Mouse (Mus musculus) cerebellum, adult 9-11 months (tissue): ENCODE data around the gene Prkaa1.
"Not testable (repeated sequence)": the region's sequence is repeated elsewhere in the genome, so short reads cannot be mapped to it uniquely, and the experiment has no call there.

Experiments
- DNase-seq: peaks from one replicate; pipeline ENCODE4 v3.0.0; 2022

Prkaa1 gene

DNA sequence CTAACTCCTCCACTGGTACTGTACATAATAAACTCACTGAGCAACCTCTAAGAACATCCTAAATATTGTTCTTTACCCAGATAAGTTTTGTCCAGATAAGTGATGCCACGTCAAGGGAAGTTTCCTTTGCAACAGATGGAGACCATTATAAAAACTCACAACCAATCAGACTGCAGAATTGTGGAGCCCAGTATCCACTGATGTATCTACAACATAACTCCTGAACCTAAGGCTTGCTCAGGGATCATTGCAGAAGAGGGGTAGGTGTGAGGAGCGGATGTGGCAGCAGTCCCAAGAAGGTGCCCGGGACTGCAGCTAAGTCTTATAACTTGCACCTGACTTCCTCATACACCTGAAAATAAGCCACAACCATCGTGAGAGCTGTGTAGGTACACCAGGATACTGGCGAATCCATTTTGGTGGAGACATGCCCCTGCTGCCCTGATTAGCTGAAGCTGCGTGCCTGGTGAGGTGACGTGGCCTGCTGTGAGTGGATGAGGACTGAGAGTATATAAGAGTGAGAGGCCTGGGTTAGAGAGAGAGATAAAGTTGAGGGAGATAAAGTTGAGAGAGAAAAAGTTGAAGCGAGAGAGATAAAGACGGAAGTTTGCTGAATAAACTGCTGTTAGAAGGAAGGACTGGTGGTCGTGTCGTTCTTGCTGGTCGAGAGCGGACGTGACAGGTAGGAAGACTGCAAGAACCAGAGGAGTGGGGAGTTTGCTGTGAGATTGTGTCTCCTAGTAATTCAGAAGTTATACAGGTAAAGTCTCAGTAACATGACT is 12.6 kb upstream of the Prkaa1 start:
- DNase-seq = not testable (repeated sequence)

DNA sequence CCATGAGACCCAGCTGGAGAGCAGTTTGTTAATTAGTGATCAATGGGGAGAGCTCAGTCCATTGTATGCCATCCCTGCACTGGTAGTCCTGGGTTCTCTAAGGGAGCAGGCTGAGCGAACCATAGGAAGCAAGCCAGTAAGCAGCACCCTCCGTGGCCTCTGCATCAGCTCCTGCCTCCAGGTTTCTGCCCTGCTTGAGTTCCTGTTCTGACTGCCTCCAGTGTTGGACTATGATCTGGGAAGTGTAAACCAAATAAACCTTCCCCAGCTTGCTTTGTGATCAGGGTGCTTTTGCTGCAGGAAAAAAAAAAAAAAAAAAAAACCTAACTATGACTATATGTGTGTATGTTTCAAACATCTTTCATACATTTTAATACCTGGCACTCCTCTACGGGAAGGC is 10.4 kb upstream of the Prkaa1 start:
- no peak for DNase-seq

DNA sequence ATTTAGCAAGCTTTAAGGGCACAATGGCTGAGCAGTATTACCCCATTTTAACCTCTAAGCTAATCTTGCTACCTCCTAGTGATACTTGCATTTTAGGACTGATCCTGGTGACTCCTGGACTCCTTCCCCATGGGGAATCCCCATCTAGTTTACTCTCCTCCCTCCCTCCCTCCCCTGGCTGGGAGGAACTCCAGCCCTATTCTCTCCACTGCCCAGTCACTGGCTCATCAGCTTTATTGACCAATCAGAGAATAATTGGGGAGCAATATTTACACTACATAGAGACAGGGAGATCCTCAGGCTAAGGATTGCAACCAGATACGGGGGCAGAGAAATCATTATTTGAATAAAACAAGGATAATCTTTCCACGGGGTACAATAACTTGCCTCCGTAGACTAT is 9.5 kb upstream of the Prkaa1 start:
- no peak for DNase-seq

DNA sequence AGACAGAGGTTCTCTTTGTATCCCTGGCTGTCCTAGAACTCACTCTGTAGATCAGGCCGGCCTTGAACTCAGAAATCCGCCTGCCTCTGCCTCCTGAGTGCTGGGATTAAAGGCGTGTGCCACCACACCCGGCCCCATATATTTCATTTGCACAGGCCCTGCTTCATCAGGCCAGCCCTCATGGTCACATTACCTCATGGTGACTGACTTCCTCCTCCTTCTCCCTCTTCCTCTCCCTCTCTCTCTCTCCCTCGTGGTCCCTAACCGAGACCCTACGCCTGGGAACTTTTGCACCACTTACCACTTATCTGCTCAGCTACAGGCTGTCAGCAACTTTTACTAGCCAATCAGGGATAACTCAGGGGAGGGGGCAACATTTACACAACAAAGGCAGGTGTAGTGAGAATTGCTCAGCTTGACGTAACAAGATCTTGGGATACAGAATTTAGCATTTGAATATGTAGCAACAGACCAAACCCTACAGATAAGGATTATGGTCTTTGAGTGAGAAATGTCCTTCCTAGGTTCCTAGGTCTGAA is 8.6 kb upstream of the Prkaa1 start:
- DNase-seq = no peak

DNA sequence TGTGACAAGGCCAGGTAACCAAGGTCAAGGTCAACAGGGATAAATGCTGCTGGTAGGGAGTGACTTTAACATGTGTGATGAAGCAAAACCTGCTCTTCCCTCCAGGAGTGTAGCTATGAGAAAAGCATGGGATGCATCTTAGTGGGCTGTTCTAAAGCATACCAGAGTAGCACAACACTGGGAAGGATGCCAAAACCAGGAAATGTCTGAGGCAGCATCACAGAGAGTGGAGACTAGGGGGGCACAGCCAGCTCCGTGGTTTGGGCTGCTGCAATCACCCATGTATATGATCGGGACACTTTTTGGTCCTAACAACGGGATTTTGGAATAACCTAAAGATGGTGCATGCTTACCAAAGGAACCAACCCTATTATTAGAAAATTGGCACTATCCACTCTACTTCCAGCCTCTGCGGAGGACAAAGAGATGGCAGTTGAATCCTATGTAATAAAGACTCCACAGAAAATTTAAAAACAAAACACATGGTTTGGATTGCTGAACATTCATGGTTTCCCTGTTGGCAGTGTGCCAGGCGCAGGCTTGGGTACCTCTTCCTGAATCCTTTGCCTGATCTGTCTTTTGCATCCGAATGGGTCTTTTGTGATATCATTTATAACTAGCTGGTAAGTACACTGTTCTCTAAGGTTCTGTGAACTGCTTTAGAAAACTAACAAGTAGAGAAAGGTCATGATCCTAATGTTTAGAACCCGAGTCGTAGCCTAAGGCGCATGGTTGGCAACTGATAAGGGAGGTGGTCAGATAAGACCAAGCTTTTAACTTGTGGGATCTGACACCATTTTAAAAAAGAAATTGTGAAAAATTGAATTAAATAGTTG is 5.4 kb upstream of the Prkaa1 start:
- DNase-seq = no peak

DNA sequence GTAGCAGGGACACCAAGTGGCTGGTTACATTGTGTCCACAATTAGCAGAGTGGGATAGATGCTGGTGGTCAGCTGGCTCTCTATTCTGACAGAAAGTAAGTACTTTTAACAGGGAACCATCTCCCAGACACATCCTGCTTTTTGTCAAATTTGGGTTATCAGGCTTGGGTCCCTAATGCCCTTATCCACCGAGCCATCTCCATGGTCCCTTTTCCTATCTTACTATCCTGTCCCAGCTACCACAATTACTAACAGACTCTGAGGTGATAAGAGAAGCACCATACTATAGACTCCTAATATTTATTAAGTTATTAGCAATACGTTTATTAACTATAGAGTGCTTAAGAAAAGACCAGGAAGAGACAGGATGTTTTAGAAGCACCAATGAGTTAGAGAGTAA is 4.3 kb upstream of the Prkaa1 start:
- DNase-seq = no peak

DNA sequence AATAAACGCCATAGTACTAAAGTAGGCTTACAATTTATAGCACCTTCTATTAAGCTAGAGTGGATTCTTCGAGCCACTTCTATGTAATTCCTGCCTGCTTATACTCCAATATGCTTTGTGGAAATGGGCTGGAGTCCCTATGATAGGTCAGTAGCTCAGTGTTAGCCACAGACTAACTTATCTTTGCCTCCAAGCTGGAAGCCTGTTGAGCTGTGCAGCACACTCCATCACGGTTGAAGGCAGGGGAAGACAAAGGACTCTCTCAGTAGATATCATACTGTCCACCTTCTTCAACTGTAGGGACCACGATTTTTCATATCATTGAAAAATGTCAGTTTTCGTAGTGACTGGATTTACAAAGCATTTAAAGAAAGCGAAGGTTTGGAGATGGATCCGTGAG is 3.8 kb upstream of the Prkaa1 start:
- no peak for DNase-seq

DNA sequence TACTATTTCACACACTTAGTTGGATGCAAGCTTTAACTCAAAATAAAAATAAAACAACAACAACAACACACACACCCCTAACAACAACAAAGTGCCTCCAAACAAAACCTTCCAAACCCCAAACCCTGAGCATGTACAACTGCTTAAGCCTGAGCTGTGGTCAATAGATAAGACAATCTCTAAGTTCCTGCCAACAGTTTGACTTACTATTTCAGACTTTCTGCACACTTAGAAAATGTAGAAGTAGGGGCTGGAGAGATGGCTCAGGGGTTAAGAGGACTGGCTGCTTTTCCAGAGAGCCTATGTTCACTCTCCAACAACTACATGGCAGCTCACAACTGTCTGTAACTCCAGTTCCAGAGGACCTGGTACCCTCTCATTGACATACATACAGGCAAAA is 3.3 kb upstream of the Prkaa1 start:
- no peak for DNase-seq

DNA sequence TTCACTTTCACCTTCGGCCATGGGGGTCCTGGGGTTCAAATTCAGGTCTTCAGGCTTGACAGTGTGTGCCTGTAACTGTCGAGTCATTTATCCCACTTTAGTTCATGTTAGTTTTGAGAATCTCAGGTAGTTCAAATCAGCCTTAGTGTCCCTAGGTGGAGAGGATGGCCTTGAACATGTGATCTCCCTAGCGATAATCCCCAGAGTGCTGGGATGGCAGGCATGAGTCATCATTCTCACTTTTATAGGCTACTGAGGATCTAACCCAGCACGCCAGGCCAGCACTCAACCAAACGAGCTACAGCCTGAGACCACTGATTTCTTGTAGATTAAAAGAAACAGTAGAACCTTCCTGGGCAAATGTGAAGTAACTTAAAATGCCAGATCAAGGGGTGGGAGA is 1.6 kb upstream of the Prkaa1 start:
- no peak for DNase-seq

DNA sequence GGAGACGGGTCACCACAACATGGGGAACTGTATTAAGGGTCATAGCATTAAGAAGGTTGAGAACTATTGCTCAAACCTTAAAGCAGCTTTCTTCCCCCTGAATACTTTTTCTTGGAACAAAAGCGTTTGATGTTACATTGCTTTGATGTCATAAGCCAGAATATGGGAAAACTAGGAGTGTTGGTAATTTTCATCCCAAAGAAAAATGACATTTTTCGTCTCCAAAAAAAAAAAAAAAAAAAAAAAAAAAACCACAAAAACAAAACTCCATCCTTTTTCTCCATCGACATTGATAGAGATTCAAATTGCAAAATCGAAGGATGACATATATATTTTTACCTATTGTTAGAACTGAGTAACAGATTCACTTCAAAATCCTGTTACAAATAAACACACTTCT is 947 bp upstream of the Prkaa1 start:
- no peak for DNase-seq

DNA sequence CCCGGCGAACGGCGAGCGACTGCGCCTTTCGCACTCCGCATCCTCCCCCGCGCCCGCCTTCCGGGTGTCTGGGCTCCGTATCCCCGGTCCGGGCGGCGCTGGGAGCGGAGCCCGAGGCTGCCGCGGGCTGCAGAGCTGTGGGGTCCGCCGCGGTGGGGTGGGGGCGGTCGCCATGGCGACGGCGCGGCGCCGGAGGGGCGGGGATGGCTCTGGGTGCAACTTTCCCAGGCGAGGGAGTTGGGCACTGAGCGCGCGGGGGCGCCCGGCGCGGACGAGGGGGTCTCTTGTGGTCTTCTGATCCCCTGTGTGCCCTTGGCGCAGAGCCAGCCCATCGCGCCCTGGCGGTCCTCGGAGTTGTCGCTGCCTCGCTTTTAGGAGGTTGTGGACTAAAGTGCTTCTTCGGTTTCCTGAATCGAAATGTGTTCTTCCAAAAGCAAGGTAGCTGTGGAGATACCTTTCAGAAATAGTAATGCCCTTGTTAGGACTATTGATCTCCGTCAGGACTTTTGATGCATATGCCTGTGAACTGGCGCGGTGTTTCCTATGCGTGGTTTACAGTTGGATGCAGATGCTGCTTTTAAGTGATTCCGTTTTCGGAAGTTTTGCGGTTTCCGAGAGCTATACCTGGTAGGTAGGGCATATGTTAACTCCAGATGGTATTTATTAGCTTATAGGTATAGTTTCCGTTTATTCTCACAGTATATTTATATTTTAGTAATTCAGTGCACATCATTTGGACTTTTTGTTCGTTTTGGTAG is 539 bp downstream of the Prkaa1 start:
- peak; percentile 78 for DNase-seq

DNA sequence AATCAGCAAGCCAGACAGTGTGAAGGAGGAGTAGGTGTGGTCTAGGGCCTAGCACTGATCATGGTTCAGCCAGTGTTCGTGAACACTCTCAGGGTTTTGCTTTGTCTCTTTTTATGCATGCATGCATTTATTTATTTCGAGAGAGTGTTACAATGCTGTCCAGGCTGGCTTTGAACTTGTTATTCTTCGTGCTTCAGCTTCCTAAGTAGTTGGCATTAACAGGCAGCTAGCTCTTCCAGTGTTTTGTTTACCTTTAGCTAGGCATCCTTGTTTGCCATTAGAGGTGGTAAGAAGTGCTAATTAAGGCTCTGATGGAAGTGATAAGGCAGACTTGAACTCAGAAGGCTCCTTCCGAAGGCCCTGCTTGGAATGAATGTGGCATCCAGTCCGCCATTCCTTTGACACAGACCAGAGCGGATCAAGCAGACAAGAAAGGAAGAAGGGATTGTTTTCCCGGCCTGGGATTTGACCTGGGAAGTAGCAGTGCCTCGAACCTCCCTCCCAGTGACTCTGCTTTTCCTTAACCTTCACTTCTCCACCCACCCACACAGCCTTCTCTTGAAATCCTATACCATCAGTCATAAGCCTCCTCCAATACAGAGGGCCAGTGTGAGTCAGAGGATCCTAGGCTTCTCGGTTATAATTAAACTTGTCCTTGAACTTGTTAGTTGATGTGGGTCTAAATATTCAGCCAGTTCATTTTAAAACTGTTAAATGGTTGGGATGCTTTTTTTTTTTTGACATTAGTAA is 1.7 kb downstream of the Prkaa1 start:
- DNase-seq = no peak

DNA sequence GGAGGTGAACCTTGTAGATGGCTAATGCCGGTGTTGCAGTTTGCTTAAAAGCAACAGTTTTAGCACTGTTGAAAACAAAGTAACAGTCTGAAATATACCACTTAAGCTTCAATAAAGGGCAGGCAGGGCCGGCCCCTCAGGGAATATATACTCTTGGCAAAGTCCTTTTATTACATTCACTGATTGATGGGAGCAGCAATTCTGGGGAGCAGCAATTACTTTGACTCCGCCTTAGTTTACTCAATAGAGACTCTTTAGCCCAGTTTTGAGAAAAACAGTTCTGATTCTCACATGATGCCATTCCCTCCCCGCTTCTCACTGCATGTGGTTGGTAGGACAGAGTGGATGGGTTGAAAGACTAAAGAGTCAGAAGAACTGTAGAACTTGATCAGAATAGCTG is 5.5 kb downstream of the Prkaa1 start:
- DNase-seq = no peak

DNA sequence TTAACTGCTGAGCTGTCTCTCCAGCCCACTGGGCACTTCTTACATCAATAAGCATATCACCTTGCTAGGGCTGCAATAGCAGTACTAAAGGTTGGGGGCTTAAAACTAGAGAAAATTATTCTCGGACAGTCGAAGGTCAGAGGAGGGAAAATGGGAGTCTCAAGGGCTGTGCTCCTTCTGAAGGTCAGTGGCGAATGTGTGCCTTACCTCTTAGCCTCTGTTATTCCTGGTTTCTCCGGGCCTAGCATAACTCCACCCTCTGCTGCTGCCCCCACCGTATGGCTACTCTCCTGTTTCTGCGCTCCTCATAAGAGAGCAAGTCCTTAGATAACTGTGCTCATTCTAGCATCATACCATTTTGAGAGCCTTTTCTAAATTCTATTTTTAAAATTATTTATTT is 8.5 kb downstream of the Prkaa1 start:
- DNase-seq = no peak

DNA sequence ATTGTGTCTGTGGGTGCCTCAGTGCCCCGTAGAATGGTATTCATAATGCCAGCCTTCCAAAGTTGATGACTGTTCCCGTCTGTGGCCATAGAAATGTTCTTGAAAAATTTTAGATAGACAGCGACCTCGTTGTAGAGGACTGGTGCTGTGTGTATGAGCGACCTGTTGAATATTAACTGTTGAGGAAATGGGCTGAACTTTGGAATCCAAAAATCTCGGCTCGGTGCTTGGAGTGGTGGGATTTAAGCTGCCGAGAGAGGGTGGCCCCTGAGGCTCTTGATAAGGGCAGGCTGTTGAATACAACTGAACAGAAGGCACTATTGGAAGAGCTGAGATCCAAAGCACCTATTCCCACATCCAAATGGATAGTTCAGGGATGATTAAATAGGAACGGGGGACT is 11.0 kb downstream of the Prkaa1 start:
- DNase-seq = no peak

DNA sequence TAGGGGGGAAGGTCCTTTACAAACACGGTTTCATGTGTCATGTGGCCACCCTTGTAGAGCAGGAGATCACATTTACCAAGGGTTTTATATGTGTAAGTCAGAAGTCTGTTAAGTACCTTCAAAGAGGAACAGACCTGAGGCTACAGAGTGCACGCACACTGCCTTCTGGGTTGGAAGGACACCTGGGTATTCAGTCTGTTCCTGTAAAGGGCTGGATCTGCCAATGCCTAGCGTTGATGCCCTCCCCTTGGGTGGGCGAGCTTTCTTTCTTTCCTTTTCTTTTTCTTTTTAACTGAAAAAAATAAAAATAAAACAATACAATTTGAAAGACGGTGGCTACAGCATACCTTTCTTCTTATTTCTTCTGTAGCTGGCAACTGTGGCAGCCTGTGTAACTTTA is 11.4 kb downstream of the Prkaa1 start:
- no peak for DNase-seq

DNA sequence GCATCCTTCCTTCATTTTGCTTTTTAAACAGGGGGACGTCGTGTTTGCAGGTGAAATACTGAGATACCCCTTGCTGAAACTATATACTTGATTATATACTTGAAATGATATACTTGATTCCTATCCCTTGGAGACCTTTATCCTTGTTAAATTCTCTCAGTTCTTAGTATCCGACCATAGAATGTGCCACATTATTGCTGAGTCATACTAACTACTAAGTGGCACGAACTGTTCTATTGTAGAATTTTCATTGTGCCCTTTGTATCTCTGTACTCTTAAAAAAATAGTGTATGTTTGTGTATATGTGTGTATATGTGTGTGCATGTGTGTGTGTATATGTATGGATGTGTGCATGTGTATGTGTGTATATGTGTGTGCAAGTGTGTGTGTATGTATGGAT is 12.7 kb downstream of the Prkaa1 start:
- DNase-seq = no peak

DNA sequence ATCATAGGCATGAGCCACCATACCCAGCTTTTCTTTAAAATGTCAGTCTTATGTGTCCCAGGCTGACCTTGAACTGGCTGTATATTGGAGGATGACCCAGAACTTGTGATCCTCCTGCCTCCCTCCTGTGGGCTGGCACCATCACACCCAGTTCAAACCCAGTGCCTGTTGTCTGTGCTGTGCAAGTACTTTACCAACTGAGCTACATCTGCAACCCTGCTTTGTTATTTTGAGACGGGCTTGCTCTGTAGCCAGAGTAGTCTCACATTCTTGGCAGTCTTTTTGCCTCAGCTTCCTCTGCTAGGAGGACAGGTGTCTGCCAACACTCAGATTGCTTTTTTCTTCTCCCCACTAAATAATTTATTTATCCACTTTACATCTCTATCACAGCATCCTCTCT is 13.7 kb downstream of the Prkaa1 start:
- no peak for DNase-seq

DNA sequence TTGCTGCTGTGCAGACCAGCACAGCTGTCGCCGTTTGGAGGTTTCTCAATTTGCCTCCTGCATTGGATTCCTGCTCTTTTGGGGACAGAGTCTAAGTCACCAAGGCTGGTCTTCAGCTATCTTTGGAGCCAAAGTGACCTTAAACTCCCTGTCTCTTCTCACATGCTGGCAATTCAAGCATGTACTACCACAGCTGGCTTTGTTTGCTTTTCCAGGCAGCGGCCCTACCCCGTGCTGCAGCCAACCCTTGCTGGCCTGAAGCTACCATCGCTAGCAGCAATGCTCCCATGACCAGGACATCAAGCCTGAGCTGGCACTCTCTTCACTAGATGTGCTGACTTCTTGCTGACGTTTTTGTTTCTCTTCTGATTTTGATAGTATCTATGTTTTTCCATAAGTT is 15.2 kb downstream of the Prkaa1 start:
- DNase-seq = no peak

DNA sequence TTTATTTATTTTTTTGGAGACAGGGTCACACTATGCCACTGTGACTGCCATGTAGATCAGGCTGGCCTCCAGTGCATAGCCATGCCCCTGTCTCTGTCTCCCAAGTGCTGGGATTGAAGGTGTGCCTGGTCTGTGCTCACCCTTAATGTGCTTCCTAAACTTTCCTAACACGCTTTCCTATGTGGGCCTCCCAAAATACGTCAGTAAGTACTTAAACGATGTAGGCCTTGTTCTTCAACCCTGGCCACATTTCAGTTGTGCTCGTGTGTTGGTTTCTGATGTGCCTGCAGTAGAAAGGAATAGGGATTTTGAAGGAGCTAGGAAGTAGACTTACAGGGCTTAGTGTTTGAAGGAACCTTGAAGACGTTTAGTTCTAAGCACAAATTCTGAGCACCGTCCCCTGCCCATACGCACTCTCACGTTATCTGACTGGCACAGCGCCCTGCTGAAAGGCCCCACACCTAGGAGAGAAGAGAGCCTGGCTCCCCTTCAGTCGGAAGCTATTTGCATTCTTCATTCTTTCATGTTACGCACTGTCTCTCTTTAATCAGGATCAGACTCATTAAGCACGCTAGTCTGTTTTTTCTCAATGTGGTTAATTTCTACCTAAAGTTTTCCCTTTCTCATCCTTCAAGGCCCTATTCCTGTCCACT is 21.6 kb downstream of the Prkaa1 start:
- DNase-seq = no peak

DNA sequence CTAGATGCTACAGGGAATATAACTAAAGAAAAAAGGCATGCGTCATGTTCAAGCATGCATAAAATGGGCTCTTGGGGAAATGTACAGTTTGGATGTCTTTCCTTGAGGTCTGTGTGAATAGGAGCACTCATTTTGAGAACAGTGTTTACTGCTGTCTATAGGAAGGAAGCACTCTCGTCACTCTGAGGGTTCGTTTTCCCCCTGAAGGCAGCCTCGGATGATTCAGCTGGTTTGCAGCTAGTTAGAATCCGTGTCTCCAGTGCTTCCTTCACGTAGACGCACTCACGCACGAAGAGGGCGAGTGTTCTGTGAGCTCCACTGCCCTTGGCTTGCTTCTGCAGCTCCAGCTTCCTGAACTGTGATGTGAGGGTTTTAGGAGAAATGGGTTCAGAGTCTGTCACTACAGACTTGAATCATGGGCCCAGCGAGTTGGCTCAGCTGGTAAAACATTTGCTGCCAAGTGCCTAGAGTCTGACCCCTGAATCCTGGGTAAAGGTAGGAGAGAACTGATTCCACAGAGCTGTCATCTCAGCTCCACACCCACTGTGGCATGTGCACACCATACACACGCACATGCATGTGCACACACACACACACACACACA is 29.7 kb downstream of the Prkaa1 start:
- no peak for DNase-seq
